Mouse (Mus musculus) thymus, adult 2 months (tissue): ENCODE results near the gene Atf6b. TPM values are rescaled to one million over a fixed set of nuclear protein-coding genes. Genes with fewer than 3 reads are reported as not detected.

Experiments
- DNase-seq: peaks from one replicate; pipeline ENCODE4 v3.0.0; 2021
- H3K27ac ChIP-seq: fragments of 200-500 bp; 2 replicates; pipeline ENCODE4 v1.5.1; 2012; ENCODE audit warnings: low read length, control low read depth; ENCODE audit not compliant: control insufficient read depth, insufficient read depth
- H3K27me3 ChIP-seq: fragments of 200-500 bp; 2 replicates; pipeline ENCODE4 v1.6.1; 2012; ENCODE audit warnings: mild to moderate bottlenecking, low read length, moderate library complexity, mixed read lengths; ENCODE audit not compliant: control insufficient read depth, insufficient read depth
- H3K36me3 ChIP-seq: fragments of 200-500 bp; 2 replicates; pipeline ENCODE4 v1.6.1; 2012; ENCODE audit warnings: mild to moderate bottlenecking, low read length, moderate library complexity; ENCODE audit not compliant: control insufficient read depth, insufficient read depth
- H3K4me1 ChIP-seq: fragments of 200-500 bp; replicated peaks from 2 replicates; pipeline ENCODE4 v1.6.1; 2012; ENCODE audit warnings: low read length; ENCODE audit not compliant: control insufficient read depth, insufficient read depth
- H3K4me3 ChIP-seq: fragments of 200-500 bp; 2 replicates; pipeline ENCODE4 v1.5.1; 2012; ENCODE audit warnings: mild to moderate bottlenecking, low read length, control low read depth, moderate library complexity; ENCODE audit not compliant: control insufficient read depth, insufficient read depth
- CTCF ChIP-seq: fragments of 200-500 bp; IDR thresholded peaks from 2 replicates; pipeline ENCODE4 v1.5.1; 2012; ENCODE audit warnings: mild to moderate bottlenecking, control low read depth, low read length, moderate library complexity, borderline replicate concordance; ENCODE audit not compliant: control insufficient read depth, poor library complexity, insufficient read depth; ENCODE audit errors: extremely low read depth
- POLR2A ChIP-seq: fragments of 200-500 bp; IDR thresholded peaks from 2 replicates; pipeline ENCODE4 v1.6.1; 2012; ENCODE audit warnings: mild to moderate bottlenecking, low read length, control low read depth, moderate library complexity; ENCODE audit not compliant: control insufficient read depth, poor library complexity, insufficient read depth; ENCODE audit errors: extremely low read depth
- WGBS: fragments of 180-500 bp; shearing (Covaris S2); methylation state at CpG from one replicate; pipeline ENCODE4 v1.1.7; 2018; 5-methylcytosine and 5-hydroxymethylcytosine counted together
- polyA plus RNA-seq: library from polyadenylated mRNA; depleted of rRNA; stranded (reverse); fragments of >200 nt; gene quantifications from 2 replicates; pipeline ENCODE4 v1.2.3, GENCODE M21; 2012

Atf6b gene
- polyA plus RNA-seq, 1 experiment, result 169 TPM

GRCm38 (mm10) chr17:34662468-34662867, 15.5 kb downstream of the Atf6b start:
- Histone ChIP-seq H3K36me3 (no peaks in the 10 kb centered on the region), H3K4me3 (no peak overlapping the region), H3K27ac (no peak overlapping the region), H3K27me3 (peaks cover 4% of the 10 kb centered on the region; the same call in 1 of the 2 replicates), H3K4me1 (no peaks in the 10 kb centered on the region)
- TF ChIP-seq CTCF (no peak), POLR2A (no peak)
- WGBS, result 84% methylated on average over 1 of the region's 1 CpGs
- no peak for DNase-seq

DNA sequence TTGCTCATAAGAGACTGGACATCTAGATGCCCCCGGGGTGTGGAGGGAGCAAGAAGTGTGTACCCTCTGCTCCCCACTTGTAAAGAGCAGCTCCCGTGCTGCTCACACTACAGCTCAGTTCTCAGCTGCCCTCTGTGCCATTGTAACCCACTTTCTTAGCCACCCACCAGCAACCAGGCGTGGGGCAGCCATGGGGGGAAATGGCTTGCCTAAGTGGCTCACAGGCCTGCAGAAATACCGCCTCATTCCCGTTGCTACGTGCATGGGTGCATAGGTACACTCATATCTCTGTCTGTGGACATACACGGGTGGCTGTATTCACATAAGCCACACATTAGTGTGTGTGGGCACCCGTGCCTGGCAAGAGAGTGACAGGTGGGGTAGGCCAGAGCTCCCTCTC, 16.0 kb downstream of the Atf6b start:
- DNase-seq, result no peak
- H3K27ac ChIP-seq, result no peak overlapping the region
- no peaks in the 10 kb centered on the region for H3K4me1 ChIP-seq
- WGBS, result 87% methylated on average over 8 of the region's 8 CpGs
- H3K36me3 ChIP-seq, result no peaks in the 10 kb centered on the region
- peaks cover 4% of the 10 kb centered on the region; the same call in 1 of the 2 replicates for H3K27me3 ChIP-seq
- no peak for TF ChIP-seq CTCF
- no peak for TF ChIP-seq POLR2A
- no peak overlapping the region for H3K4me3 ChIP-seq

DNA sequence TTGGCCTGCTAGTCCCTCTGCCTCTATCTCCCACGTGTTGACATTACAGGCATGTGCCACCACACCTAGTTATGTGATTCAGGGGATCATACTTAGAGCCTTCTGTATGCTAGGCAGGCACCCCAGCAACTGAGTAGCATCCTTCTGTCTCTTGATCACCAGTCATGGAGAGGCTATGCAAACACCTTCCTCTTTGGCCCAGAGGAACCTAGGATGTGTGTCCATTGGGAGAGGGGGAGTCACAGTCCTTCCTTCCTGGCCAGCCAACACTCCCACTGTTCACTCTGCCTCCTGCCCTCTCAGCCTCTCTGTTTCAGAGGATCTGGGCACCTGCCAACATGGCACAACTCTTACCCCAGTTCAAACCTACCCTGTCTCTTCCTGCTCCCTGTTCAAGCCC, 16.6 kb downstream of the Atf6b start:
- no peak overlapping the region for H3K4me3 ChIP-seq
- 53% methylated on average over 1 of the region's 1 CpGs for WGBS
- no peak overlapping the region for H3K27ac ChIP-seq
- DNase-seq, result no peak
- TF ChIP-seq CTCF (no peak), POLR2A (no peak)
- H3K36me3 ChIP-seq, result no peaks in the 10 kb centered on the region
- H3K4me1 ChIP-seq, result no peaks in the 10 kb centered on the region
- H3K27me3 ChIP-seq, result peaks cover 4% of the 10 kb centered on the region; the same call in 1 of the 2 replicates

DNA sequence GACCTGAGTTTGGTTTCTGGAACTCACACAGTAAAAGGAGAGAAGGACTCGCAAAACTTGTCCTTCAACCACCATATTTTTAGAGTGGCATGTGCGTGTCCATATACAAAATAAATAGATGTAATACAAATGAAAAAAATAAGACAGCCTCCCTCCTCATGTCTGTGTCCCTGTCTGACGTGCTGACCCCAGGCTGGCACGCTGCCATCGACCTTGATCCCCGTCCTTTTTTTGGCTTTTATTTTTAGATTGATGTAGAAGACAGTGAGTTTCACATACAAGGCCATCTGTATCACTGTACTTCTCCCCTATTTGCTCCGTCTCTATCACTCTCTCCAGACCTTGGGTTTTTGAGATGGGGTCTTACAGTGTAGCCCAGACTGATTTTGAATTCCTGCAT, 17.5 kb downstream of the Atf6b start:
- DNase-seq, result no peak
- Histone ChIP-seq H3K4me1 (no peaks in the 10 kb centered on the region), H3K27me3 (no peaks in the 10 kb centered on the region; the same call in 1 of the 2 replicates), H3K36me3 (no peaks in the 10 kb centered on the region), H3K4me3 (no peak overlapping the region), H3K27ac (no peak overlapping the region)
- WGBS, result 74% methylated on average over 7 of the region's 7 CpGs
- TF ChIP-seq POLR2A, result no peak
- no peak for TF ChIP-seq CTCF

DNA sequence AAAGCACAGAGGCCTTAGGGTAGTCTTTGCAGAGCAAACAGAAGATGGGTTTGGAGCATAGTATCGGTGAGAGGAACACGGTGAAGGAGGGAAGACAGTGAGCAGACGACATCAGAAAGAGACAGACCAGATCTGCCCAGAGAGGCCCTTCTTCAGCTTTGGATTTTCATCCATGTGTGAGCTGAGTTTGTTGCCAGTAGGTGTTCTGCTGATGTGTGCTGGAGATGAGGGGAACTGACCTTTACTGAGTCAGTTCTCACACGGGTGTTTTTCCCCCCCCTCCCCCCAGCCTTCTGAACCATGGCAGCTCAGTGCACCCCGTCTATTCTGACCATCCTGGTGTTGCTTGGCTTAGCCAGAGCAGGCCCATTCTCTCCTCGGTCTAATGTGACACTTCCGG, 23.3 kb downstream of the Atf6b start, which contains the start of gene Tnxb:
TSS of gene Tnxb (plus strand) at position 301 of the 400 bp plus-strand sequence.
- no peak for DNase-seq
- Histone ChIP-seq H3K27me3 (peaks cover 7% of the 10 kb centered on the region; the same call in 1 of the 2 replicates), H3K4me1 (no peaks in the 10 kb centered on the region), H3K4me3 (no peak within 1 kb of the TSS), H3K36me3 (no peaks in the 10 kb centered on the region), H3K27ac (no peak within 1 kb of the TSS)
- TF ChIP-seq CTCF (no peak), POLR2A (no peak)
- WGBS, result 62% methylated on average over 7 of the region's 7 CpGs

DNA sequence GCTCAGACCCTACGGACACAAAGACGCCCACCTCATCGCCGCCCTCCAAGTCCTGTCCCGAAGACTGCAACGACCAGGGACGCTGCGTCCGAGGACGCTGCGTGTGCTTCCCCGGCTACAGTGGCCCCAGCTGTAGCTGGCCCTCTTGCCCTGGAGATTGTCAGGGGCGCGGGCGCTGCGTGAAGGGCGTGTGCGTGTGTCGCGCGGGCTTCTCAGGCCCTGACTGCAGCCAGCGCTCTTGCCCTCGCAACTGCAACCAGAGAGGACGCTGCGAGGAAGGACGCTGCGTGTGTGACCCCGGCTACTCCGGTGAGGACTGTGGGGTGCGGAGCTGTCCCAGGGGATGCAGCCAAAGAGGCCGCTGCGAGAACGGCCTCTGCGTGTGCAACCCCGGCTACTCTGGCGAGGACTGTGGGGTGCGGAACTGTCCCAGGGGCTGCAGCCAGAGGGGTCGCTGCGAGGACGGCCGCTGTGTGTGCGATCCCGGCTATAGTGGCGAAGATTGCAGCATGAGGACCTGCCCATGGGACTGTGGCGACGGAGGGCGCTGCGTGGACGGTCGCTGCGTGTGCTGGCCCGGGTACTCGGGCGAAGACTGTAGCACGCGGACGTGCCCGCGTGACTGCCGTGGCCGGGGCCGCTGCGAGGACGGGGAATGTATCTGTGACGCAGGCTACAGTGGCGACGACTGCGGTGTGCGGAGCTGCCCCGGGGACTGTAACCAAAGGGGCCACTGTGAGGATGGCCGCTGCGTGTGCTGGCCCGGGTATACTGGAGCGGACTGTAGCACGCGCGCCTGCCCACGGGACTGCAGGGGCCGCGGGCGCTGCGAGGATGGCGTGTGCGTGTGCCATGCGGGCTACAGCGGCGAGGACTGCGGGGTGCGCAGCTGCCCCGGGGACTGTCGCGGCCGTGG, 24.5 kb downstream of the Atf6b start:
- no peak for TF ChIP-seq POLR2A
- no peaks in the 10 kb centered on the region for H3K4me1 ChIP-seq
- no peak for DNase-seq
- WGBS, result 23% methylated on average over 93 of the region's 93 CpGs
- H3K27ac ChIP-seq, result no peak overlapping the region
- H3K4me3 ChIP-seq, result no peak overlapping the region
- no peaks in the 10 kb centered on the region for H3K36me3 ChIP-seq
- H3K27me3 ChIP-seq, result peaks cover 7% of the 10 kb centered on the region; the same call in 1 of the 2 replicates
